Mouse (Mus musculus): Measurements from ENCODE around the gene Deup1.
A peak's percentile ranks its signal among the peaks of the same experiment; 100 is the strongest.
"Not testable (repeated sequence)": the region's sequence is repeated elsewhere in the genome, so short reads cannot be mapped to it uniquely, and the experiment has no call there.

Deup1 gene

GRCm38 (mm10) chr9:15587157-15587854, 40.4 kb downstream of the Deup1 start:
- DNase-seq (ENCODE audit: low spot score in 2 of 2), result no peak

GRCm38 (mm10) chr9:15585956-15586355, 41.8 kb downstream of the Deup1 start:
- DNase-seq (ENCODE audit: low spot score in 2 of 2), result no peak

- DNase-seq (ENCODE audit: low spot score in 2 of 2), result no peak
Measured at GRCm38 (mm10) chr9:15584209-15584608, 43.5 kb downstream of the Deup1 start.

GRCm38 (mm10) chr9:15582026-15582425, 45.7 kb downstream of the Deup1 start:
- DNase-seq (ENCODE audit: low spot score in 2 of 2), result no peak

- DNase-seq (ENCODE audit: low spot score in 2 of 2), result no peak
Measured at GRCm38 (mm10) chr9:15580176-15580575, 47.6 kb downstream of the Deup1 start.

GRCm38 (mm10) chr9:15578946-15579345, 48.8 kb downstream of the Deup1 start:
- no peak for DNase-seq (ENCODE audit: low spot score in 2 of 2)

GRCm38 (mm10) chr9:15578427-15578826, 49.3 kb downstream of the Deup1 start:
- no peak for DNase-seq (ENCODE audit: low spot score in 2 of 2)

GRCm38 (mm10) chr9:15574750-15575454, 52.8 kb downstream of the Deup1 start:
- no peak for DNase-seq (ENCODE audit: low spot score in 2 of 2)

- DNase-seq (ENCODE audit: low spot score in 2 of 2), result no peak
Measured at GRCm38 (mm10) chr9:15562353-15562752, 65.4 kb downstream of the Deup1 start.

- DNase-seq (ENCODE audit: low spot score in 2 of 2), result no peak
Measured at GRCm38 (mm10) chr9:15560451-15560850, 67.3 kb downstream of the Deup1 start.

GRCm38 (mm10) chr9:15553322-15553721, 74.4 kb downstream of the Deup1 start:
- DNase-seq (ENCODE audit: low spot score in 2 of 2), result no peak

- peak in 1 of 2 experiments; percentile 14 for DNase-seq (ENCODE audit: low spot score in 2 of 2)
Measured at GRCm38 (mm10) chr9:15551933-15552851, 75.5 kb downstream of the Deup1 start.

GRCm38 (mm10) chr9:15551073-15551472, 76.7 kb downstream of the Deup1 start:
- DNase-seq (ENCODE audit: low spot score in 2 of 2), result not testable (repeated sequence)

- DNase-seq (ENCODE audit: low spot score in 2 of 2), result no peak
Measured at GRCm38 (mm10) chr9:15550461-15550961, 77.2 kb downstream of the Deup1 start.

GRCm38 (mm10) chr9:15541735-15542354, 85.9 kb downstream of the Deup1 start:
- DNase-seq (ENCODE audit: low spot score in 2 of 2), result no peak

GRCm38 (mm10) chr9:15538979-15539533, 88.7 kb downstream of the Deup1 start:
- DNase-seq (ENCODE audit: low spot score in 2 of 2), result no peak

GRCm38 (mm10) chr9:15537455-15538048, 90.2 kb downstream of the Deup1 start:
- DNase-seq (ENCODE audit: low spot score in 2 of 2), result no peak

- no peak for DNase-seq (ENCODE audit: low spot score in 2 of 2)
Measured at GRCm38 (mm10) chr9:15536861-15537426, 90.8 kb downstream of the Deup1 start.

GRCm38 (mm10) chr9:15535418-15535817, 92.3 kb downstream of the Deup1 start:
- DNase-seq (ENCODE audit: low spot score in 2 of 2), result no peak

GRCm38 (mm10) chr9:15534110-15534509, 93.6 kb downstream of the Deup1 start:
- no peak for DNase-seq (ENCODE audit: low spot score in 2 of 2)

Measured in cerebellum, postnatal 4 days (tissue).